Mouse (Mus musculus) heart, embryonic 11.5 days (tissue): ENCODE results near the gene Trim9. TPM values are rescaled to one million over a fixed set of nuclear protein-coding genes. Genes with fewer than 3 reads are reported as not detected.

Experiments
- ATAC-seq: fragments of 200-750 bp; cut with Nextera tagmentation; replicated peaks from 2 replicates; pipeline ENCODE4 v1.8.0; 2017; ENCODE audit warnings: moderate library complexity; ENCODE audit not compliant: insufficient number of reproducible peaks, low FRiP score, low TSS enrichment
- H3K27ac ChIP-seq: fragments of 300-500 bp; sonication (generic); 2 replicates; pipeline ENCODE4 v1.5.1; 2014; ENCODE audit warnings: mild to moderate bottlenecking, low read depth, low read length
- H3K27me3 ChIP-seq: fragments of 300-500 bp; sonication (generic); 2 replicates; pipeline ENCODE4 v1.6.1; 2014; ENCODE audit warnings: mild to moderate bottlenecking, low read length, mixed read lengths; ENCODE audit not compliant: control insufficient read depth, insufficient read depth
- H3K36me3 ChIP-seq: fragments of 300-500 bp; sonication (generic); 2 replicates; pipeline ENCODE4 v1.6.1; 2014; ENCODE audit warnings: mild to moderate bottlenecking, low read length, moderate library complexity, mixed read lengths; ENCODE audit not compliant: control insufficient read depth, insufficient read depth
- H3K4me1 ChIP-seq: fragments of 300-500 bp; sonication (generic); 2 replicates; pipeline ENCODE4 v1.6.1; 2014; ENCODE audit warnings: low read length; ENCODE audit not compliant: control insufficient read depth, insufficient read depth
- H3K4me2 ChIP-seq: fragments of 300-500 bp; sonication (generic); 2 replicates; pipeline ENCODE4 v1.6.1; 2014; ENCODE audit warnings: mild to moderate bottlenecking, moderate library complexity
- H3K4me3 ChIP-seq: fragments of 300-500 bp; sonication (generic); 2 replicates; pipeline ENCODE4 v1.5.1; 2014; ENCODE audit warnings: low read depth, low read length
- H3K9ac ChIP-seq: fragments of 300-500 bp; sonication (generic); 2 replicates; pipeline ENCODE4 v1.6.1; 2014; ENCODE audit warnings: mild to moderate bottlenecking, low read depth, low read length, moderate library complexity
- H3K9me3 ChIP-seq: fragments of 300-500 bp; sonication (generic); replicated peaks from 2 replicates; pipeline ENCODE4 v1.6.1; 2016; ENCODE audit warnings: low read length; ENCODE audit not compliant: control insufficient read depth
- WGBS: fragments of 180-500 bp; shearing (Covaris S2); extraction: QIAGEN DNeasy Blood & Tissue Kit; methylation state at CpG from one replicate; pipeline ENCODE4 v1.1.7; 2014; ENCODE audit not compliant: insufficient replicate concordance; 5-methylcytosine and 5-hydroxymethylcytosine counted together
- polyA plus RNA-seq: library from polyadenylated mRNA; unstranded; fragments of >200 nt; fragmentation: Nextera tagmentation; extraction: Ambion mirVana; gene quantifications from 2 replicates; pipeline ENCODE4 v1.2.1, GENCODE M21; 2014

The Trim9 gene
- polyA plus RNA-seq, 1 experiment from 2014 or later = 0.59 TPM

- no peak for ATAC-seq
- Histone ChIP-seq H3K36me3 (no peaks in the 10 kb centered on the region), H3K27me3 (no peaks in the 10 kb centered on the region), H3K9ac (no peak overlapping the region), H3K4me2 (no peak overlapping the region), H3K4me3 (no peak overlapping the region), H3K27ac (no peak overlapping the region), H3K4me1 (no peaks in the 10 kb centered on the region), H3K9me3 (no peaks in the 10 kb centered on the region)
- WGBS = 22% methylated on average over 4 of the region's 4 CpGs
Observed at GRCm38 (mm10) chr12:70363016-70363415, 15.6 kb upstream of the Trim9 start.

GRCm38 (mm10) chr12:70360276-70360675 lies 12.9 kb upstream of the Trim9 start:
- H3K36me3 ChIP-seq = no peaks in the 10 kb centered on the region
- H3K27ac ChIP-seq = no peak overlapping the region
- H3K4me3 ChIP-seq = no peak overlapping the region
- no peaks in the 10 kb centered on the region for H3K4me1 ChIP-seq
- H3K27me3 ChIP-seq = no peaks in the 10 kb centered on the region
- WGBS = 75% methylated on average over 5 of the region's 5 CpGs
- no peak overlapping the region for H3K9ac ChIP-seq
- H3K9me3 ChIP-seq = no peaks in the 10 kb centered on the region
- no peak overlapping the region for H3K4me2 ChIP-seq
- ATAC-seq = no peak

- no peaks in the 10 kb centered on the region for H3K36me3 ChIP-seq
- no peaks in the 10 kb centered on the region for H3K9me3 ChIP-seq
- no peak overlapping the region for H3K4me3 ChIP-seq
- H3K4me1 ChIP-seq = no peaks in the 10 kb centered on the region
- 65% methylated on average over 13 of the region's 13 CpGs for WGBS
- H3K27ac ChIP-seq = no peak overlapping the region
- no peaks in the 10 kb centered on the region for H3K27me3 ChIP-seq
- H3K9ac ChIP-seq = no peak overlapping the region
- ATAC-seq = no peak
- no peak overlapping the region for H3K4me2 ChIP-seq
Observed at GRCm38 (mm10) chr12:70359443-70359842, 12.0 kb upstream of the Trim9 start.

GRCm38 (mm10) chr12:70354926-70355325 lies 7.5 kb upstream of the Trim9 start:
- no peaks in the 10 kb centered on the region for H3K27me3 ChIP-seq
- no peaks in the 10 kb centered on the region for H3K4me1 ChIP-seq
- H3K36me3 ChIP-seq = no peaks in the 10 kb centered on the region
- H3K4me2 ChIP-seq = no peak overlapping the region
- WGBS = 84% methylated on average over 8 of the region's 8 CpGs
- no peak overlapping the region for H3K27ac ChIP-seq
- no peaks in the 10 kb centered on the region for H3K9me3 ChIP-seq
- no peak overlapping the region for H3K9ac ChIP-seq
- no peak overlapping the region for H3K4me3 ChIP-seq
- ATAC-seq = no peak

GRCm38 (mm10) chr12:70350490-70350889 lies 3.1 kb upstream of the Trim9 start:
- Histone ChIP-seq H3K9me3 (no peaks in the 10 kb centered on the region), H3K4me2 (no peak overlapping the region), H3K27ac (no peak overlapping the region), H3K27me3 (peaks cover 18% of the 10 kb centered on the region), H3K4me1 (no peaks in the 10 kb centered on the region; the same call in 1 of the 2 replicates), H3K4me3 (no peak overlapping the region), H3K9ac (no peak overlapping the region), H3K36me3 (no peaks in the 10 kb centered on the region)
- WGBS = 78% methylated on average over 4 of the region's 4 CpGs
- ATAC-seq = no peak

GRCm38 (mm10) chr12:70349788-70350187 lies 2.4 kb upstream of the Trim9 start:
- 65% methylated on average over 6 of the region's 6 CpGs for WGBS
- H3K9me3 ChIP-seq = no peaks in the 10 kb centered on the region
- ATAC-seq = no peak

GRCm38 (mm10) chr12:70348026-70348425 lies 612 bp upstream of the Trim9 start:
- H3K27ac ChIP-seq = no peak overlapping the region
- ATAC-seq = no peak

More at GRCm38 (mm10) chr12:70349788-70350187, 2.4 kb upstream of the Trim9 start:
- H3K27me3 ChIP-seq = peaks cover 24% of the 10 kb centered on the region
- H3K4me1 ChIP-seq = no peaks in the 10 kb centered on the region; the same call in 1 of the 2 replicates
- no peaks in the 10 kb centered on the region for H3K36me3 ChIP-seq
- H3K4me2 ChIP-seq = no peak overlapping the region
- no peak overlapping the region for H3K9ac ChIP-seq
- H3K4me3 ChIP-seq = no peak overlapping the region
- no peak overlapping the region for H3K27ac ChIP-seq

GRCm38 (mm10) chr12:70346139-70347026 lies 1.0 kb downstream of the Trim9 start:
- Histone ChIP-seq H3K4me2 (peak overlapping the region; percentile 90), H3K4me3 (peak overlapping the region; percentile 62), H3K36me3 (no peaks in the 10 kb centered on the region), H3K9me3 (no peaks in the 10 kb centered on the region), H3K27ac (no peak overlapping the region), H3K9ac (no peak overlapping the region), H3K4me1 (no peaks in the 10 kb centered on the region; the same call in 1 of the 2 replicates), H3K27me3 (peaks cover 24% of the 10 kb centered on the region)
- 3% methylated on average over 60 of the region's 60 CpGs for WGBS
- no peak for ATAC-seq

More at GRCm38 (mm10) chr12:70348026-70348425, 612 bp upstream of the Trim9 start:
- H3K4me1 ChIP-seq = no peaks in the 10 kb centered on the region; the same call in 1 of the 2 replicates
- H3K27me3 ChIP-seq = peaks cover 24% of the 10 kb centered on the region
- H3K4me2 ChIP-seq = peak overlapping the region; percentile 90
- no peaks in the 10 kb centered on the region for H3K36me3 ChIP-seq
- no peaks in the 10 kb centered on the region for H3K9me3 ChIP-seq
- H3K4me3 ChIP-seq = peak overlapping the region; percentile 62
- 16% methylated on average over 8 of the region's 8 CpGs for WGBS
- peak overlapping the region; percentile 71 for H3K9ac ChIP-seq
